In genomic region chr7:110981036-110981435, GRCm38 (mm10) we compare ENCODE assay signal across 10 mouse cellular contexts. TPM values are rescaled to one million over a fixed set of nuclear protein-coding genes. Genes with fewer than 3 reads are reported as not detected.
DNase-seq lines count a peak whose midpoint lies in the region; ATAC-seq lines count a peak whose summit lies in the region.
"Had no signal": no experiment of that assay in that cellular context is flagged by ENCODE, and none has a peak within 500 bp of the region (broad histone marks: within the 10 kb centered on the region; RNA-seq: fewer than 3 reads in every experiment).

No protein-coding gene starts in this region.

- H3K9ac ChIP-seq in kidney, embryonic 16.5 days (replicated peaks; ENCODE audit: low read length): peak overlapping the region; percentile 27; the same call in 1 of the 2 replicates
- H3K9ac ChIP-seq in heart, embryonic 15.5 days: no peak overlapping the region
- peak overlapping the region; percentile 52; the same call in 1 of the 2 replicates for H3K9ac ChIP-seq in lung, embryonic 16.5 days (ENCODE audit: low read length)
- H3K9ac ChIP-seq: midbrain, embryonic 12.5 days had no signal

- H3K4me2 ChIP-seq in kidney, embryonic 16.5 days (replicated peaks; ENCODE audit: low read depth, low read length): peak overlapping the region; percentile 39
- peak overlapping the region; percentile 49 for H3K4me2 ChIP-seq in heart, embryonic 15.5 days
- peak overlapping the region; percentile 47 for H3K4me2 ChIP-seq in lung, embryonic 16.5 days (ENCODE audit: low read depth, low read length)
- H3K4me2 ChIP-seq: midbrain, embryonic 12.5 days had no signal

- peak overlapping the region; percentile 41 for H3K4me3 ChIP-seq in kidney, embryonic 16.5 days (ENCODE audit: low read length)
- H3K4me3 ChIP-seq in heart, embryonic 15.5 days: peak overlapping the region; percentile 30
- H3K4me3 ChIP-seq in lung, embryonic 16.5 days (ENCODE audit: low read length): peak overlapping the region; percentile 32
- H3K4me3 ChIP-seq: midbrain, embryonic 12.5 days had no signal

- WGBS in kidney, embryonic 16.5 days: 31% methylated on average over 8 of the region's 8 CpGs
- 29% methylated on average over 8 of the region's 8 CpGs for WGBS in heart, embryonic 15.5 days
- 23% methylated on average over 8 of the region's 8 CpGs for WGBS in lung, embryonic 16.5 days

- no peak; the same call in 1 of the 2 replicates for ATAC-seq in kidney, embryonic 16.5 days (ENCODE audit: low FRiP score, low TSS enrichment)
- ATAC-seq in heart, embryonic 15.5 days (replicated peaks; ENCODE audit: insufficient number of reproducible peaks, insufficient read depth, low FRiP score, low read depth): no peak
- peak; percentile 77 for ATAC-seq in lung, embryonic 16.5 days (ENCODE audit: low read depth)

- peak; percentile 27 for DNase-seq in embryo, embryonic 10 days (ENCODE audit: low spot score)
- no peak for DNase-seq in embryo, embryonic 10.5 days (ENCODE audit: low spot score)
- DNase-seq in kidney, adult 8-10 months: no peak
- no peak for DNase-seq in layer of hippocampus, adult 9-11 months
- DNase-seq in spleen, adult 18-20 months: no peak
- DNase-seq: gastrocnemius, postnatal 25 days had no signal

- no peaks in the 10 kb centered on the region for H3K9me3 ChIP-seq in kidney, embryonic 16.5 days (ENCODE audit: low read length)
- no peaks in the 10 kb centered on the region for H3K9me3 ChIP-seq in heart, embryonic 15.5 days (replicated peaks)
- H3K9me3 ChIP-seq in lung, embryonic 16.5 days (ENCODE audit: control insufficient read depth, low read length): no peaks in the 10 kb centered on the region
- H3K9me3 ChIP-seq: midbrain, embryonic 12.5 days had no signal

- peaks cover 8% of the 10 kb centered on the region for H3K4me1 ChIP-seq in kidney, embryonic 16.5 days (ENCODE audit: insufficient read depth, low read length)
- peaks cover 39% of the 10 kb centered on the region for H3K4me1 ChIP-seq in heart, embryonic 15.5 days (replicated peaks)
- H3K4me1 ChIP-seq in lung, embryonic 16.5 days (replicated peaks; ENCODE audit: control insufficient read depth, insufficient read depth, low read length): peaks cover 43% of the 10 kb centered on the region
- H3K4me1 ChIP-seq: midbrain, embryonic 12.5 days had no signal

- no peaks in the 10 kb centered on the region for H3K36me3 ChIP-seq in kidney, embryonic 16.5 days (ENCODE audit: insufficient read depth, low read length)
- H3K36me3 ChIP-seq in heart, embryonic 15.5 days: no peaks in the 10 kb centered on the region
- H3K36me3 ChIP-seq in lung, embryonic 16.5 days (ENCODE audit: control insufficient read depth, insufficient read depth, low read length): no peaks in the 10 kb centered on the region
- H3K36me3 ChIP-seq: midbrain, embryonic 12.5 days had no signal

- H3K27ac ChIP-seq in kidney, embryonic 16.5 days (ENCODE audit: low read length): peak overlapping the region; percentile 89; the same call in 1 of the 2 replicates
- peak overlapping the region; percentile 83 for H3K27ac ChIP-seq in heart, embryonic 15.5 days
- H3K27ac ChIP-seq in lung, embryonic 16.5 days (ENCODE audit: low read length): peak overlapping the region; percentile 87
- H3K27ac ChIP-seq: midbrain, embryonic 12.5 days had no signal

- no peaks in the 10 kb centered on the region for H3K27me3 ChIP-seq in kidney, embryonic 16.5 days (ENCODE audit: insufficient read depth, low read length)
- H3K27me3 ChIP-seq in heart, embryonic 15.5 days: no peaks in the 10 kb centered on the region
- H3K27me3 ChIP-seq in lung, embryonic 16.5 days (ENCODE audit: control insufficient read depth, insufficient read depth, low read depth, low read length): no peaks in the 10 kb centered on the region
- H3K27me3 ChIP-seq: midbrain, embryonic 12.5 days had no signal

RNA-seq across cellular contexts. Expression of gene Mrvi1, which starts 1.2 kb away (rescaled TPM):
- polyA plus RNA-seq in kidney, embryonic 16.5 days (2015; fragmentation: Nextera tagmentation; extraction: Ambion mirVana): 13.3 and 15.9 TPM in 2 replicates
- polyA plus RNA-seq in heart, embryonic 15.5 days (2015; fragmentation: Nextera tagmentation; extraction: Ambion mirVana): 3.7 and 5.1 TPM in 2 replicates
- 6.7 and 8.4 TPM in 2 replicates for polyA plus RNA-seq in lung, embryonic 16.5 days (2015; fragmentation: Nextera tagmentation; extraction: Ambion mirVana)

RNA-seq across cellular contexts. Expression of gene Ctr9, which starts 47.7 kb away (rescaled TPM):
- polyA plus RNA-seq in kidney, embryonic 16.5 days (2015; fragmentation: Nextera tagmentation; extraction: Ambion mirVana): 79.0 and 81.2 TPM in 2 replicates
- polyA plus RNA-seq in heart, embryonic 15.5 days (2015; fragmentation: Nextera tagmentation; extraction: Ambion mirVana): 38.9 and 45.1 TPM in 2 replicates
- polyA plus RNA-seq in lung, embryonic 16.5 days (2015; fragmentation: Nextera tagmentation; extraction: Ambion mirVana): 59.6 and 62.9 TPM in 2 replicates
